Mouse (Mus musculus) monocyte, adult 2 months (primary cell): ENCODE data around the gene Jaml.
A peak's percentile ranks its signal among the peaks of the same experiment; 100 is the strongest.
"Not testable (repeated sequence)": the region's sequence is repeated elsewhere in the genome, so short reads cannot be mapped to it uniquely, and the experiment has no call there.

Experiments used
- DNase-seq, 2 experiments: peaks; one replicate each; pipeline ENCODE4 v3.0.0; 2022; ENCODE audit warnings: low spot score in 2 of 2, low read depth in 1 of 2

Gene Jaml

DNA sequence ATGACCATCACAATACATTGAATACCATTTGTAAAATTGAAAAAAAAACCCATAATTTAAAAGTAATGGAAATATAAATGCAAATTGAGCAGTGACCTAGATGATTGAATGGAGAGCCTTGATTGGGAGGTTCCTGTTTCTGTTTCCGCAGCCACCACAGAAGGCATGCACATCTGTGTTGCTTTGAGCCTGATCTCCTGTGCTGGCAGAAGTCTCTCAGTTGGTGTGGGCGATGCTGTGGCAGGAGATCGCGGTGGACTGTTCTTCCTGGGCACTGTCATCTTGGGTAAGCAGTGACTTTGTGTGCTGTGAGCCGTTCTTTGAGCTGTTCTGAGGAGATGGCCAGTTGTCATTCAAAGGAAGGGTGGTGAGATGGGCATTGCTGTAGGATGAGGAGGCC lies at the start of gene Jaml:
Gene Jaml (plus strand): TSS at position 173 of the 400 bp plus-strand sequence.
- DNase-seq = no peak

DNA sequence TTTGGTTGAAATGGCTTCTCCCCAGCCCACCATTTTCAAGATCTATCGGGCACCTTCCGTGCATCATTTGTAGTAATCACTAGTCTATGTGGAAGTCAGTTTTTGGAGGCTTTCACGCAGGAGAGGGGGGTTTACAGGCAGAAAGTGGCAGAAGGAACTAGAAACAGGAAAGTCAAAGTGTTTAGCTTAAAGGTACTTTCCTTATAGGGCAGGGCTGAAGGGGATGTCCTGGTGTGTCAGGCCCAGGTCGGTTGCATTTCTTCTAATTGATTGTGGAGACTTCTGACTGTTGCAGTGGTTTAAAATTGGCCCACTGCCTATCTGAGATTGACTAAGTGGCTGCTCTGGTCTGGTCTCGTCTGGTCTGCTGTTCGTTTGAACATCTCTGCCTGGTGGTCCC lies 48.6 kb upstream of the Jaml start:
- DNase-seq = no peak

DNA sequence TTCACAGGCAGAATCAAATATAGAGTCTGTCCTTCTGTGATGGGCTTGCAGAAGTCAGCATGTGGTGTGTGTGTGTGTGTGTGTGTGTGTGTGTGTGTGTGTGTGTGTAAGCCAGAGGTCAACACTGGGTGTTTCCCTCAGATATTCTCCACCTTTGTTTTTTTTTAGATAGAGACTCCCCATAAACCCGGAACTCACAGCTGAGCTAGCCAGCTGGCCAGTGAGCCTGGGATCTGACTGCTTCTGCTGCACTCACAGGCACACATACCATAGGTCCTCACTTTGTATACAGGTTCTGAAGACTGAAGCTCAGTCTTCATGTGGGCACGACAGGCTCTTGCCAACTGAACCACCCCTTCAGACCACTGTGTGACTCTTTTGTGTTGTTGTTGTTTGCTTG lies 46.7 kb upstream of the Jaml start:
- DNase-seq = no peak

DNA sequence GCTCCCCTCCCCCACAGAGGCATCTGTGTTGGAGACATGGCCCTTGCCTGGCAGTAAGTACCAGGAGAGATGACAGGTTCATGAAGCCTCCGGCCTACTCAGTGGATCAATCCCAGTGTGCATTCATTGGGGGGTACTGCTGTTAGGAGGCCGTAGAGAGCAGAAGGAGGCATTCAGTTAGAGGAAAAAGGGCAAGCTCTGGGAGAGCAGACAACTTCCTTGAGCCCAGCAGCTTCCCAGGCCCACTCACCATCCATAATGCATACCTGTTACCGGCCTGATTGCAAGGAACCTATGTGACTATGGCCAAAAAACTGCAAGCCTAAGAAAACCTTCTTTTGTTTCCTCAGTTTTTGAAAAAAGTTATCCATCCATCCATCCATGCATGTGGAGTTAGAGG lies 44.5 kb upstream of the Jaml start:
- no peak for DNase-seq

DNA sequence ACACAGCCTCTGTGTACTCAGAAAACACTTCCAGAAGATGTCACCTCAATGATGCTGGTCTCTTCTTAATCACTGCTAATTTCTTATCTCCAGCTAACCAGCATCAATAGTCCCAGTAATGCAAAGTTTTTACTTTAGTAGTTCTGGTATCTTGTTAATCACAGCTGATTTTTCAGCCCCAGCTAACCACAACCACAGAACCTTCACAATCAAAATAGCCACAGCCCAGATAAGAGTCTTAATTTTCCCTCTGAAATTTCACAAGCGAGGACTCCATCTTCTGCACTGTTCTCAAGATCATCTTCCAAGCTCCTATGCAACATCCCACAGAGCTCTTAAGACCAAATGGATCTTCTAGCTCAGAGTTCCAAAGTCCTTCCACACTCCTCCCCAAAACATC lies 41.2 kb upstream of the Jaml start:
- DNase-seq = not testable (repeated sequence)

DNA sequence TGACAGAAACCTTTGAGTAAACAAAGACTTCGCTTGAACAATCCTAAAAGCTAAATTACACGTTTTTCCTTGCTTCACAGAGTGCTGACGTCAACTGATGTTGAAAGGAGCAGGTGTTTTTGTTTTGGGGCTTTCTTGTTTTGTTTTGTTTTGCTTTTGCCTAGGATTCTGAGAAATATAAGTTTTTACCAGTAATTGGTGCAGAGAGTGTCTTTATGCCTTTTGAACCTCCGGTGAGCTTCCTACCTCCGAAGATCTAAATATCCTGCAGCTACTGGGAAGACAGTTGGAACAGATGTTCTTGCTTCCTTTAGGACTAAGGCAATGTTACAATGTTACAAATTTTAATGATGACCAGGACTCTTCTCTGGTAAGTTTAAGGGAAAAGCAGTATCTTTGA lies 39.5 kb upstream of the Jaml start, which contains the start of gene Mpzl2:
Gene Mpzl2 (plus strand): TSS at position 301 of the 400 bp plus-strand sequence.
- DNase-seq = no peak

DNA sequence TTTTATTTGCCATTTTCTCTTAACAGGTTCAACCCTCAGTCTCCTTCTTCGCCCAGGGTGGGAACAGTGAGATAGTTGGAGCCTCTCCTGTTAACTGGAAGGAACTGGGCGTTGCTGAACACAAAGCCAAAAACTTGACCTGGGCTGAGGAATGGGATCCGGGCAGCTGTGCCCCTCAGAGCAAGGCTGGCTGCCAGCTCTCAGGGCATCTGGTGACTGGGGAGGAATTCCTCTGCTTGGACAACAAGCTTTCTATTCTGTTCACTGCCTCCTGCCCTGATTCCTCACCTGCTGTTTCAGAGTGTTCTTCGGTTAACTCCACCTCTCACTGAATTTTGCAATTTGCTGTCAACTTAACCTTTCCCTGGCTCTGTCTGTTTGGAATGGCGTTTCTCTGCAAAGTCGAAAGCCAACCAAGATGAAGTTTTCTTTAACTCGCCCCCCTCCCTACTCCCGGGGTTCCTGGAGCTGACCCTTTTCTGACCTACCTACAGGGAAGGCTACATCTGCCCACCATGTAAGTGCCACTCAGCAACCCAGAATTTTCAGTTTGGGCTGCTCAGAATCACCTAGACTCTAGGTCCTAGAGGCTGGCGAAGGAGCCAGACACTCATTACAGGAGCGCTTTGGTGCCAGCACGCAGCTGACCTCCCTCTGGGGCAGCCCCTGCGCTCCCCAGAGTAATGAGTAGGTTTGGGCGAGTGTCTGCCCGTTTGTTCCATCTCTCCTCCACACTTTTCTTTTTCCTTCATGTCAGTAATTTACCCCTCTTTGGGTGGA lies 38.7 kb upstream of the Jaml start:
- DNase-seq = no peak

DNA sequence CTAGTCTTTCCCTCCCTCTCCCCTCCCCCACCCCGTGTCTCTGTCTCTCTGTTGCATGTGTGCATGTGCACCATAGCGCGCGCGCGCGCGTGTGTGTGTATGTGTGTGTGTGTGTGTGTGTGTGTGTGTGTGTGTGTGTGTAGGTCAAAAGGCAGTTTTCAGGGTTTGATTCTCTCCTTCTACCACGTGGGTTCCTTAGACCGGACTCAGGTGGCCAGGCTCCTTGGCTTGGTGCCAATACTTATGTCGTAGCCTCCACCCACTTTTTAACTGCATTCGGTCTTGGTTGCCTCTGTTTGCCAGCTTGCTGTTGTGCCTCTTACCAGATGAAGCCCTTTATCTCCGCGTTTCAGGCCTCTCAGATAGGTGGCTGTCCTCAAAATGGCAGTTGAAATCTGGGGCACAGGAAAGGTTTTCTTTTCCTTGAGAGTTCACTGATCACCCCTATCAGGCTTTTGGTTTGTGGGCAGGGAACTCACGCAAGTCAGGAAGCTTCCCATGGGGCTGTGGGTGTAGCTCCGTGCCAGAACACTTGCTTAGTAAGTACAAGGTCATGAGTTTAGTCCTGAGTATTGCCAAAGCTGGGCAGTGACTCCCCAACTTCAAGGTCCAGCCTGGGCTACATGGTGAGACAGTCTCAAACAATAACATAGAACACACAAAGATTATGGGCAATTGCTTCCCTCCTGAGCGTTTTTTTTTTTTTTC lies 37.7 kb upstream of the Jaml start:
- DNase-seq = no peak

DNA sequence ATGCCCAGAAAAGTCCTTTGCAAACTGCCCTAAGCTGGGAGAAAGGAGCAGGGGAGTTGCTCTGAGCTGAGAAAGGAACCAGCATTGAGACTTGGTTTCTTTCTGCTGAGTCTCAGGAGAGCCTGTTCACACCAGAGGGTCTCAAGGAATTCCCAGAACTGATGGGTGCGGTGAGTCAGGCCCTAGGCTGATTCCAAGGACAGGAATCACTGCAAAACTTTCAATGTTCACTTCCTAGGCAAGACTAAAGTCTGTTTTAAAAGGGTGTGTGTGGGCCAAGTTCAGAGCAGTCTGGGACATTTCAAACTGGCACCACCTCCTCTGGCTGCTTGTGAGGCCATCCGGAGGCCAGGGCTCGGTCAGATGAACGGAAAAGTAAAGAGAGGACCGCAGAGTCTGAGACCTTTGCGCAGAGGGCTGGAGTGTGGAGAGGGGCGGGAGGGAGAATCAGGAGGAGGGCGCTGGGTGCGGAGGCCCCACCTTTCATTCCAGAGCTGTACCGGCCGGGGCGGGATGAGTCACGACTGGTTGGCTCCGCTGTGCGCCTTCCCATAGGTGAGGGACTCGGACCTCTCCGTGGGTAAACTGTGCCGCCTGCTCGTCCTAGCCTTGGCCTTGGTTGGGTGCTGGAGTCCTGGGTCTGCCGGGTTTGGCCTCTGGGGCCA lies 36.8 kb upstream of the Jaml start:
- DNase-seq = no peak

DNA sequence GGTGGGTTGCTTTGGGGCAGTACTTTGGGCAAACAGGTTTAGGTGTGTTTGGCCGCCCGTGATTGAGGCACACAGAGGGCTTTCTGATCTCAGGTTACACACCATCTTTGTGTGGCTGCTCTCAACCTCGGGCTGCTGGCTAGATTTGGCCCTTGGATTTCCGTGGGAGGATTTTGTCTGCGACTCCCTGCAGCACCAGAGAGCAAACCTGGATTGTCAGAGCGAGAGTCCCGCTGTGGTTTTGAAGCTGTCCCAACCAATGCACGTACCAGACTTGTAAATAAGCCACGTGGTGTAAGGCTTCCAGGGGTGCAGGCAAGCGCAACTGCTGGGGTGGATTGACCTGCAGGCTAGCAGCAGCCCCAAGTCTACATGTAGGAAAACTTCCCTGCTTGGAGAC lies 36.0 kb upstream of the Jaml start:
- DNase-seq = no peak

DNA sequence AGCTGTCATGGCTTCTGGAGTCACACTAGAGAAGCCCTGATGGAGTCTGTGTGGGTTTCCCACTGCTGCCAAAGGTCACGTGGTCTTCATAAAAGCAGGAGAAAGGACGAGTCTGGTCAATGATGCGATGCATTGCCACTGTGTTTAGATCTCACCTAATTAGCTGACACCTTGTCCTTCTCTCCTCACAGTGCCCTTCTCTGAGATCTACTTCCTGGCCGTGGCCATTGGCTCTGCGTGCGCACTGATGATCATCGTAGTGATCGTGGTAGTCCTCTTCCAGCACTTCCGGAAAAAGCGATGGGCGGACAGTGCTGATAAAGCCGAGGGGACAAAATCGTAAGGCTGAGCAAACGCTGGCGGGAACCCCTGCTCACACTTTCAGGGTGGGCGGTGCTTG lies 32.0 kb upstream of the Jaml start:
- no peak for DNase-seq

DNA sequence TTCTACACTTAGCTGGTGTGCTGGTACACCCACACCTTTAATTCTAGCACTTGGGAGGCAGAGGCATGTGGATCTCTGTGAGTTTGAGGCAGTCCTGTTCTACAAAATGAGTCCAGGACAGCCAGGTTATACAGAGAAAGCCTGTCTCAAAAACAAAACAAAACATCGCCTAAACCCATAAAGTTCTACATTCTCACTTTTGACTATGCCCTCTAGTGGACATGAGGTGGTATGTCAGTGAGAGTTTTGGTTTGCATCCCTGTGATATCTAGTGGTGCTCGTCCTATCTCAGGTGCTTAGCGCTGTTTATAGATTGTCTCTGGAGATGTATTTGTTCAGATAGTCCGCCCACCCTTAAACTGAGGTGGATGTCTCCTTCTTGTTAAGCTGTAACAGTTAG lies 30.5 kb upstream of the Jaml start:
- DNase-seq = no peak

DNA sequence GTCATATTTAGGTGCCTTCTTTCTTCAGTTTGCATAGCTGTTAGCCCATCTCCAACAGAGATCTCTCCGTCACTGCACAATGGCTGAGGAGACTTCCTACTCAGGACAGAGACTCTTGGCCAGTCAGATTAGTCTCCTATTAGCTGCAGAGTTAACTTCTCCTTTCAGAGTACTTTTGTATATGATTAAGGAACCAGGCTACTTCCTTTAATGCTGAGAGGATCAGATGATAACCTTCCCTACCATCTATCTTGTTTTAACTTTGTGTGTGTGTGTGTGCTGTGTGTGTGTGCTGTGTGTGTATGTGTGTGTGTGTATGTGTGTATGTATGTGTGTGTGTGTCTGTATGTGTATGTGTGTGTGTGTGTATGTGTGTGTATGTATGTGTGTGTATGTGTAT lies 29.3 kb upstream of the Jaml start:
- no peak for DNase-seq

DNA sequence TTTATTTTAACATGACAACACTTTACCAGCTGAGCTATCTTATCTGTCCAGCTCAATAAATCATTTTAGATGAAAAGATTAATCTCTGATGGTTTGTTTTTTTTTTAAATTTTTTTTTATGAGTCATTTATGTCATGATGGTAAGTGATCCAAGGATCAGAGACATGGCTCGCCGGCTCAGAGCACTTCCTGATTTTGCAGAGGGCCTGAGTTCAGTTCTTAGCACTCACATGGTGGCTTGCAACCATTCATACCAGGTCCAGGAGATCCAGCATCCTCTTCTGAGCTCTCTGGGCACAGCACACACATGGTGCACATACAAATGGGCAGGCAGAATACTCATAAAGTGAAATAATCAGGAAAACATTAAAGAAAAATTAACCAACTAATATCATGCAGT lies 28.7 kb upstream of the Jaml start:
- DNase-seq = no peak

DNA sequence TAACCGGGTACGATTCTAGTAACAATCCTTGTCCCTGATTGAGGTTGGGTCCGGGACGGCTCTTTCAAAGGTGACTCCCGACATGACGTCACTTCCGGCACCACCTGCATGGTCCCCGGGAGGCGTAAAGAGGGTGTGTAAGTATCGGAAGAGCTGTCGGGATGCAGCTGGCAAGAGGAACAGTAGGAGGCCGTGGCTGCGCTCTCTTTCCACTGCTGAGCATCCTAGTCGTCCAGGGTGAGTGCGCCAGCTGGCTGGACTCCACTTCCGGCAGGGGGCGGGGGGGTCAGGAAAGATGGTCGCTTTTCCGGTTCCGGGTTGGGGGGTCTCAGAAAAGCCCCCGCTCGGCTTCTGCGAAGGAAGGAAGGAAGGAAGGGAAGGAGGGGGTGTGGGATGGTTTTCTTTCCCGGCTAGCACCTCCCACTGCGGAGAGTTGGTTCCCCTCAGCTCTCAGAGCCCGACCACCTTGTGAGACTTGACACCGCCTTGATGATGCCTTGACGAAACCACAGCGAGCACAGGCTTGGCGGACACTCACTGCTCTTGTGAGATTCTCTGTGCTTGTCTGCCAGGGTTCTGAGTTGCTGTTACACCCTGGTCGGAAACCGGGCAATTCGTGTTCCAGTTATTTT lies 23.8 kb upstream of the Jaml start, which contains the start of gene Mpzl3:
Gene Mpzl3 (plus strand): TSS at position 105 of the 632 bp plus-strand sequence.
- peak in 1 of 2 experiments; percentile 15 for DNase-seq

DNA sequence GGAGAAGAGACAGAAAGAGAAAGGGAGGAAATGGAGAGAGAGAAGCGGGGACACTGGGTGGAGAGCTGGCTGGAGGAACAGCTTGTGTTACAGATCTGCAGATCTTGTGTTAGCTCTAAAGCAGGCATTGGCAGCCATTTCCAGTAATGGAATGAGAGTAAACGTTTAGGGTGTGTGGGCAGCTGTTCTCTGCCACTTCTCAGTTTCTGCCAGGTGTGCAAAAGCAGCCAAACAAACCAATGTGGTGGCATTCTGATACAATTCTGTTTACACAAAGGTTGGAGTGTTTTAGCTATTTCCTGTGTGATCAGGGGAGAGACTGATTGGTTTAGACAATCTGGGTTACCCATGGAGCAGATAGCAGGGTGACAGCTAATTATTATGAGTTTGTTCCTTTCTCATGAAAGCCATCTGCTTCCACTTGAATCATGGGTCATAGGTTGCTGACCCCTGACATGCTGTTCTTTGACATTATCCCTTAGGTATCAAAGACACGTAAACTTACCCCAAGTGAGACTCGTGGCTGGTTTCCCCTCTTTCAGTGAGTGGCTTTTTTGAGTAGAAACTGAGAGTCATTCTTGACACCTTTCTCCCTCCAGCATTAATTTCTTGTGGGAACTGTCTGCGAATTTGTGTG lies 20.6 kb upstream of the Jaml start:
- DNase-seq = no peak

DNA sequence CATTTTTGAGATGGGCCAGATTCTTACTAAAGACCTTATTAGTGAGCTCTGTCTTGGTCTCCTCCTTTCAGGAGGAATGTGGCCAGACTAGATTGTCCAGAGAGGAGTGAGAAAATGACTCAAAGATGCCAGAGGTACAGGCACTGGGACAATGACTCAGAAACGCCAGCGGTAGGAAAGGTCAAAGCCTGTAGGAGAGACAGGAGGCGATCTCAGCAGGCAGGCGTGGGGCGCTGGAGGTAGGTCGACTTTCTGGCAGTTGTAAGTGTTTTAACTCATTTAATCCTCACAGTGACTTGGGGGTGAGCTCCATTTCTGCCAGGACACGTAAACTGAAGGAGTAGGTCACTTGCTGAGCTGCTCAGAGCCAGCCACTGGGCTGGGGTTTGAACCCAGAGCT lies 18.8 kb upstream of the Jaml start:
- DNase-seq = no peak

DNA sequence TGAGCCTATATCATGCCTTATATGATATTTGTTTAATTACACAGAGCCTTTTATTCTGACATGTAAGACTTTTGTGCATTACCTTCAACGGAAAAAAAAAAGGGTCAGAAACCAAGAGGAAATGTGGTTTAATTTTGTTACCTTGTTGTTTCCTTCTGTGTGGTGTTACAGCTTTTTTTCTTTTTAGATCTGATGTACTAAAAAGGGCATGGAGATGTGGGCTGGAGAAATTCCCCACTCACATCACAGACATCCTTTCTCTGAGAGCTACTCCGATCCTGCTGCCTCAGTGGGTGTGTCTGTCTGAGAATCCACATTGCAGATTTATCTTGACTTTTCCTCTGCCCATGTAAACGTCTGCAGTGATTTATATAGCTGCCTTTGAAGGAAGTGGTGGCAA lies 16.3 kb upstream of the Jaml start:
- DNase-seq = no peak

DNA sequence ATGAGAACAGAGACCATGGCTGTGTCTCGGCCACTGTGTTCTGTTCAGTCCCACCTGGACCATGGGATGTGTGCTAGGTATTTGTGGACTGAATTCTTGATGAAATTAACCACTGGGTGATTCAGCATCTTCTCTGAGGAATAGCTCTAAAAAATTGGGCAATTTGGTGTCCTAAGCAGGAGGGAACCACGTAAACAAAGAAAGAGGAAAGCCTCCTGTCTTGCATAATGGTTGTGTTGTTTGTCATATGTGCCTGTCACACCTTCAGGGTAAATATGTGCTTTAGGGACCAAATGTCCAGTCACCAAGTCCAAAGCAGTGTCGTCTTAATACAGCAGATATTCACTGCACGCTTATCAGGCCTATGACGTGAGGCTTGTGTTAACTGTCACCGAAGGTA lies 14.6 kb upstream of the Jaml start:
- no peak for DNase-seq

DNA sequence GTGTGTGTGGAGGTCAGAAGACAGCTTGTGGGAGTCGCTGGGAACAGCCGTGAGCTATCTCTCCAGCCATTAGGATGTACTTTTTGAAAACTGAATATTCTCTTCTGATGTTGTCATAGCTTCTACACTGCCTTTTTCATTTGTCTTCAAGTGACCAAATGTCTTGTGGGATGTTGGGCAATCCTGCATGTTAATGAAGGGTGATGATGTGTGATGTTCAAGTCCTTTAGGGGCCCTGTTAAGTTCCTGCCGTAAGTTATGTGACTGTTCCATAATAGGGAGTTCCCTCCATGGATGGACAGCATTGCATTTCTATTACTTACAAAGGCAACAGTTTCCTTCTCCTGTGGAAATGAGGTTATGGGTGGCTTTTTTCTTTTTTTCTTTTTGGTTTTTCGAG lies 12.2 kb upstream of the Jaml start:
- no peak for DNase-seq

DNA sequence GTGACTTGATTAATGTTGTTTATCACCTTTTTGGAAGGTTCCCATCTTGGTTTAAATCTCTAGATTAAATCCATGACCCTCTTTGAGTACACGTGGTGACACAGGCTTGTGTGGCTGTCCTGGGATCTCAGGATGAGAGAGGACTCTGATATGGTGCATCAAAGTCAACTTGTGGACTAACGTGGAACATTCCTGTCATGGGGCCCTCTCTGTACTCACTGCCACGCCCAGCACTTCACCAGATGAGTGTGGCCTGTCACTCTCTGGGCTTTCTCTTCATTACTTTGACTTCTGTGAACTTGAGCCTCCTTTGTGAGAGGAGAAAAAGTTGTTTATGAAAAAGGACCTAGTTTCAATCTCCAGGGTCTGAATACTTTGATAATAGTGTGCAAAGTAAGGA lies 7.2 kb upstream of the Jaml start:
- no peak for DNase-seq
